Mouse (Mus musculus): ENCODE results near the gene Atxn1.
A peak's percentile ranks its signal among the peaks of the same experiment; 100 is the strongest.

Atxn1 gene

DNA sequence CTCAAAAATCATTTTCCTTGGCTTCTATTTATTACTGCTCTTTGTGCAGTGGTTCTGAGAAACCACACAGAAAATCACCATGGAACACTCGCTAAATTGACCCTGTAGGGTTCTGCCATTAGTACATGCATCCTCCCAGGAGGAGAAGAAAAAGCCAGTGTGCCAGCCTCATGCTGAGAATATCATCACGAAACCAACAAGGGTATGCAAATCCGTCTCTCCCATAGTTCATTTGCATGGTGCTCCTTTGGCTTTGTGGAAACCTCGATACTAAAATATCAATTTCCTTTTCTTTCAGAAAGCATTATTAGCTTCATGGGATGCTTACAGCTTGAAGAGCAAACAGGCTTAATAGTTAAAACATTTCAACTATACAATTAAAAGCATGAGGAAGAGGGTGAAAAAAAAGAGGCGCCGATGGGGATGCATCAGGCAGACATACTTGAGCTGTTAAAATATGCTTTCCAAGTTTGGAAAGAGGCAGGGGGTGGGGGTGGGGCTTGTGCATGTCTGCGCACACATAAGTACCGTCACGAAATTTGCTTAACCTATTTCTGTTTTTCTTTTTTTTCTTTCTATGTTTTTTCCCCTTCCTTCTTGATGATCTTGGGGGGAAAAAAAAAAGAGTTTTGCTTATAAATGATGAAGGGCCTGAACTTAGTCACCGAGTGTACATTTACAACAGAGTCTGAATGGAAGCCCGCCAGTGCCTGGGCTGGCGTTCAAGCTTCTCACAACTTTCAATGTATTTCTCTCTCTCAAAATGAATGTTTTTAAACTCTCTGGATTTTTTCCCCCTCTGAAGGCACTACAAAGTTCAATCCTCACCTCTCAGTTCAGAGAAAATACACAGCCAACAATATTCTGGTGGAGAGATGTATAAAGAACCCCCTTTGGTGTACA, 303.3 kb downstream of the Atxn1 start:
- no peak for DNase-seq

DNA sequence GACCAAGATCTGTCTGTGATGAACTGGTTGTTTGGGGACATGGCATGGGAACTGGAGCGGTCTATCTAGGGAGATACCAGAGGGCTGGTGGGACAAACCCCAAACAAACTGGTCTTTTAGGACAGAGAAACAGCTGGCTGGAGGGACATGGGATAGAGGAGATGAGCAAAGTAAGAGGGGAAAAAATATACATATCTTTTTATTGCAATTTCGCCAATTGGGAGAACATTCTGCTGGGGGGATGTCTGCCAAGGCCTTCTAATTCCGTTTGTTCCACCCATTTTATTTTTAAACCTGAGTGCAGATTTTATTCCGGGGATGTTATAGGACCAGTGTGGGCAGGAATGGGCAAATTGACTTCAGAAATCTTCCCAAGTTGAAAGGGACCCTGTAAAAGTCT, 305.0 kb downstream of the Atxn1 start:
- DNase-seq: no peak

DNA sequence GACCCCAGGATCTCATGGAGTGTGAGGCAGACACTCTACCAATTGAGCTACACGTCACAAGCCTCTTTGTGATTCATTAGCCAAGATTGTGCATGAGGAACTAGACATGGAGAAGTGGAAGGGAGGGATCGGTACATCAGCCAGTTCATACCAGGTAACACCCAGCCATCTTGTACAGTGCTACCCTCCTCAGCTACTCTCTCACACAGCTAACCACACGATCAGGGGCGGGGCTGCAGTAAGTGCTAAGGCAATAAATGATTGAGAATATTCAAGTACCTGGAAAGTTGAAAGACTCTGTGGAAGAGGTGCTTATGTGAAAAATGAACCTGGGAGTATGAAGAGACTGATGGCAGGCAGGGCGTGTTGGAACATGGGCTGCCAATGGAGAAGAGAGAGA, 306.5 kb downstream of the Atxn1 start:
- no peak for DNase-seq

DNA sequence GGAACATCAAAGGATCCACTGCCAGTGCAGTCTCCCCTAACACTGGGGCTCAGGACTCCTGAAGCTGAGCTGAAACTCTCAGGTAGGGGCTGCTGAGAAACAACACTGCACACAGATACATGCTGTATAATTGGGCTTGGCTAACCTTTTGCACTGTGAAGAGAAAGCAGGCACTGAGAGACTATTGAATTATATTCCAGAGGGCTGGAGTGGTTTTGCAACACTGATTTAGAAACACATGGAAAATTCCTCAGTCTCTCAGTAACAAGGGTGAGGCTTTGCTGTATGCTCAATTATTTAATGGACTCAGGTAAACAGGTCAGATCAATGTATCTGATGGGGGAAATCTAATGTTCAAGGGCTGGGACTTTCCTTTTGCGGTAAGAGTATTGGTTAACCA, 307.6 kb downstream of the Atxn1 start:
- DNase-seq: no peak

DNA sequence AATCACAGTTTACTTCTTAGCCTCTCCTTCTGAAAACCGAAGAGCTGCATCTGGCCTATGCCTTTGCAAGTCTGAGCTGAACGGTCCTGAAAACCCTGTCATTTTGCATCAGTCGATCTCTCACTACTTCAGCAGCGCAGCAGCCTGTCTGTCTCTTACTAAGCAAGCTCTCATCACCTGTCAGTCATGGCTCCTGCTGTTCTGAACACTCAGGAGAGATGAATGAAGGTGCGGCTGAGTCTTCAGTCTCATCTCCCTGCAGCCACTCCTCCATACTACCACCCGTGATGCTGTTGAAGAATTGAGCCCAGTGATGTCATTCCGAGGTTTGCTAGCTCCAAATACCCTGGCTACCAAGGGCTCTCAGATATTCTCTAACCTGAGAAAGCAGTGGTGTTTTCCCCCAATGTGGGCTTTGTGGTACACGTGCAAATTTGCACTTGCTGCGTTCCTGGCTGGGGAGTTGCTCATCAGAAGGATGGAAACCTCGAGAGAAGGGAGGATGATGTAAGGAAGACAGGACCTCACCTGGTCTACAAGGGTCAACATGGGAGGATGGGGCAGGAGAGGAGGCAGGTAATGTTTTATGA, 313.1 kb downstream of the Atxn1 start:
- no peak for DNase-seq

DNA sequence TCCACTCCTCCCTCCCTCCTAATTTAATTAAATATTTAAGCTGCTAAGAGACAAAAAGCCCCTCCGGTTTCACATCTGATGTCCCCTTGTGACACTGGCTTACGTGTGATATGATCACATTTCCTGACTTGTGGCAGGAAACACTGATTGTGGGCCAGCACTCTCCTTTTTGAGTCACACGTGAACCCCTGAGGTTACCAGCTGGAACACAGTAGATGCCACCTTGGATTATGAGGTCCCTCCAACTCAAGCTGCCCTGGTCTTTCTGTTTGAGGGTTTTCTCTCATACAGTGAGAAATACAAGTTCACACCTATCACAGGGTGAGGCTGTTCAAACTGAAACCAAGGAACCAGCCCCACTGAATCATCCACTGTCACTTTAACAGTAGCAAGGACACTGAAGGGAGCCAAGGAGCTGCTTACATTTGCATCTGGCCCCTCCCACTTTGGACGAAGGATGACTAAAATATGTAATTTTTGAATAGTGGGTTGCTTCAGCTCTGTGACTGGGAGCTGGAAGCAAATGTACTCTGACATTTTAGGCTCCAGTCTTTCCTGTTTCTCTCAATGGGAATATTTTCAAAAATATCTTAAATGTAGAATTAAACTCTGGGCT, 315.5 kb downstream of the Atxn1 start:
- DNase-seq: no peak

DNA sequence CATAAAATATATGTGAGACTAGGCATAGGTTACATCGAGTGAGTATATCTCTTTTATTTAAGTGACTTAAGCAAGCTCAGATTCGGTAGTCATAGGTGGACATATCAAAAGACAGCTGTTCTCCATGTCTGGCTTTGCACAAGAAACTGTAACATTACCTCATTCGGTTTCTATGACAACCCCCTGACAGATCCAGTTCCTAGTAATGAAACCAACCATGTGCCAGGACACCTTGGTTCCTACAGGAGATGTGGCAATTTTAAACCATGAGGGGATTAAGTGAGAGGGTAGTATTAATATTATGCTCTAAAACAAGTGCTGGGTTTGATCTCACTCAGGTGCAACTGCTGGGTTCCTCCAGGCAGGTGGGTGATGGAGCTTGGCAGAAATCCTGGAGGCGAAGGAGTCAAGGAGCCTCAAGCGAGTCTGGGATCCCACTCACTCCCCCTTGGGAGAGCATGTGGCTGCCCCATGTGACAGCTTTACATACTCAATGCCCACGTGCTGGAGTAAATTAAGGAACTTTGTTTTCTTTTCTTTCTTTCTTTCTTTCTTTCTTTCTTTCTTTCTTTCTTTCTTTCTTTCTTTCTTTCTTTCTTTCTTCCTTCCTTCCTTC, 320.9 kb downstream of the Atxn1 start:
- DNase-seq: no peak

DNA sequence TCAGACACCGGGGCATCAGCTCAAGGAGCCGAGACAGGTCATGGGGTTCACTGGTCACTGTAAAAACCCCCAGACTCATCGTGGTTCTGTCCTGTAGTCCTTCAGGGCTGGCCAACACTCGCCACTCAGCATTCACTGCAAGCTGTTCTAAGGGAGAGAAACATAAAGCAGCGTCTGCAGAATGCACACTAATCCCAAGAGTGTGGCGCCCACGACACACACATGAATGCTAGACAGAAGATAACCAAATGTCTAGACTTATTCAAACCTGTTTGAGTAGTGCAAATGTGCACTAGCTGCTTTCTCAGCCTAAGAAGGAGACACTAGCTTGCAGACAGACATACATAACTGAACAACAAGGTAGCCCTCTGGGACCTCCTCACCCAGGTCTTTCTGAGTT, 321.9 kb downstream of the Atxn1 start:
- DNase-seq: no peak

DNA sequence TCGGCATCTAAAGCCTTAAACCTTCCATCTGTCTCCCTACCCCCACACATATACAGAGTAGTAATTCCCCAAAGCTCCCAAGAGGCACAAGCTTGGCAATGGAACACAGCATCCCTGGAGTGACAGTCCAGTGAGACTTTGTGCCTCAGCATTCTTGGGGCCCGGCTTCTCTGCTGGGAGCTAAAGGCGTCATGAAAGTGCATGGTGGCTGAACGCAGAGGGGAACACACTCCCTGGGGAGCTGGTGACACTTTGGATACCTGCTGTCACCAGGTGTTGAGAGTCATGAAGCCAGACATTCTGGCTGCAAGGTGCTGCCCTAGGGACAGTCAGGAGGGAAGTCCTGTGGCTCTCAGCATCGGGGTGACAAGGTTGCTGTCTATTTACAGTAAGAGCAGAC, 324.4 kb downstream of the Atxn1 start:
- DNase-seq: no peak

DNA sequence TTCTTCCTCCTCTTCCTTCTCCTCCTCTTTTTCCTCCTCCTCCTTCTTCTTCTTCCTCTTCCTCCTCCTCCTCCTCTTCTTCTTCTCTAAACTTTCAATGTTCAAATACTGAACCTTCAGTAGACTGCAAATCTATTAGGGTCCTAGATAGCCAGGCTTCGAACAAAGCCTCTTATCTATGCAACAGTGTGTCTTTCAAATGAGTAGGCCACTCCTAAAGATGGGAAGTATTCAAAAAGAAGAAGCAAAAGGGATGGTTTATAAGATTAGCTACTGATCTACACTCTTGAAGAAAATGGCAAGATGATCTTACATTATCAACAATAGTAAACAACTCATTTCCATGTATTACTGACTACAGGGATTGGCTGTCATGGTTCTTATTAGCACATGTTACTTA, 326.5 kb downstream of the Atxn1 start:
- no peak for DNase-seq

DNA sequence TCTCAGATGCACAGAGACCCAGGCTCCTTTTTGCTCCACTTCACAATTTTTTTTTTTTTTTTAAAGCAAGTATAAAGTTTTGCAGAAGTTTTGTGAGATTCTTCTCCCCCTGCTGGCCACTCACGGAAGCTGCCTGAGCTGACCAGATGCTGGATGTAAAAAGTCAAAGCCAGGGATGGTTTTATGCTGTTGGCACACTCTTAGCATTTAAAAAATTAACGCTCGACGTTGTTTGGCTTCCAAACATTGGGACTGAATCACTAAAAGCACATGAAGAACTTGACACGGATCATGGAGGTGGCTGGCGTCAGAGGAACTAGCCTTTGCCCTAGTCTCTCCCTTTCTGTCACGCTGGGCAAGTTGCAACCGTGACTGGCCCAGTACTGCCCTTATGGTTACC, 327.5 kb downstream of the Atxn1 start:
- peak; percentile 41 to 45 for DNase-seq

DNA sequence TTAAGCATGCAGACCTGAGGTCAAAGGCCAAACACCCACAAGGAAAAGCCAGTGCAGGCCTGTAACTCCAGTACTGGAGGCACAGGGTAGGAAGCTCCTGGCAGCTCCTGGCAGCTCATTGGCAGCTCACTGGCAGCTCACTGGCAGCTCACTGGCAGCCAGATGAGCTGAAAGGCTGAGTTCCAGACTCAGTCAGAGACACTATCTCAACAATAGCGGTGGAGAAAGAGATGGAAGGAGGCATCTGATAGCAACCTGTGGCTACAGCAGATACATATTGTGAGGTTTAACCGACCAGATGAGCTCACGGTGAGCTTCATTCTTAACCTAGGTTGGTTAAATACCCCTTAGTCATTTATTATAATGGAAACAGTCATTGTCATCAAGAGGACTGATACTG, 328.4 kb downstream of the Atxn1 start:
- peak; percentile 36 to 43 for DNase-seq

DNA sequence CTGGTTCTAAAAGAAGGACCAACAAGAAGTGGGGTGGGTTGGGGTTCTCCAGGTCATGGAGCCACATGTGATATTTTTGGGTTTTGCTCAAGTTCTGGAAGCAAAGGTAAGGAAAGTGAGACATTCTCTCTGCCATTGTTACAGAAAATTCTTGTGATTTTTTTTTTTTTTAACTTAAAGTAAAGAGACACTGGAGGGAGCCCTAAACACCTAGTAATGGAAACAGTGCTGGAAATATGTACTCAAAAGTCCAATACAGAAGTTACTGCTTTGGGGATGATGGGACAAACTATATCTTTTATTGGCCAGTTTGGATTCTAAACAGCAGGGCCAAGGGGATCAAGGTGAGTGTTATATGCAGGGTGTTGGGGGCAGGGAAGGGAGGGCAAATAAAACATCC, 330.9 kb downstream of the Atxn1 start:
- no peak for DNase-seq

DNA sequence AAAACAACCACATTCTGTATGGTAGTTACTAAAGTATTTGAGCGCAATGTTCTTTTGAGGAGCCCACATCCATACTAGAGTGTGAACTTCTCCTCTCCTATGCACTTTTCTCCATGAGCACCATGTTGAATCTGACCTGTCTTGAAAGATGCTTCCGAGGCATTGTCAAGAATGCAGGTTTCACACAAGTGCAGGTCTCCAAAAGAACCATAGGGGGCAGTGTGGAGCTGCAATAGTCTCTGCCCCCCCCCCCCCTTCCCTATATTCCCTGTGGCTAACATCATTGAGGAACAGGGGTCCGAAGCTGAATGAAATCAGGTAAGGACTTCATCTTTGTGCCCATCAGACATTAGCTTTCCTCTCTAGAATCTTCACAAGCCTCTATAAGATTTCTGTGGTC, 332.7 kb downstream of the Atxn1 start:
- no peak for DNase-seq

DNA sequence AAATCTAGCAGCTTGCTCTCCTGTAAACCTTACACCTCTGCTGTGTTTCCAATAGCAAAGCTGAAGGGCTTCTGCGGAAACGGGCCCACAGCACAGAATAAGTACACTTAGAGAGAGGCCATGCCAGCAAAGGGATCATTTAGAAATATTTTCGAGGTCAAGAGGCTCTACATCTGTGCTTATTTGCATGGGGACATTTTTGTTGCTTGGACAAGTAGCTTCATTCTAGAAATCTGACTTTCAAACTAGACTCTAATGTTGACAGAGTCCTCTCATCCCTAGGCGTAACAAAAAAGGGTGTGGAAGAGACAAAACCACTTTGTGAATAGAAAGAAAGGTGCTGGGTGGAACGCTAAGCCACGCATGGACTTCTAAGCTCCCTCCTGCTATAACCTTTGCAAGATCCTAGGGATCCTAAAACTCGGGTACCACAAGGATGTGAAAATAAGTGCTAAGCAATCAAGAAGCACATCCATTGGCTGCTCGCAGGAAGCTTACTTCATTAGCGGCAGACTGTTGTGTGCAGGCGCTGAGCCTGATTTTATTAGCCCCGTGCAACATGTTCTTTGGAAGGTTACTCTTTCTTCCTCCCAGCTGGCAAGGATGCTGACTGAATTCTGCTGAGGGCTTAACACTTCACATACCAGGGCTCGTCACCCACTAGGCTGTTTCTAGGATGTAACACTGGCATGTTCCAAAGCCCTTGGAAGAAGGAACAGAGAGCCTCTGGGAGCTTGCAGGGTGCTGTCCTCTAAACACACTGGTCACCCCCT, 334.1 kb downstream of the Atxn1 start:
- DNase-seq: no peak

DNA sequence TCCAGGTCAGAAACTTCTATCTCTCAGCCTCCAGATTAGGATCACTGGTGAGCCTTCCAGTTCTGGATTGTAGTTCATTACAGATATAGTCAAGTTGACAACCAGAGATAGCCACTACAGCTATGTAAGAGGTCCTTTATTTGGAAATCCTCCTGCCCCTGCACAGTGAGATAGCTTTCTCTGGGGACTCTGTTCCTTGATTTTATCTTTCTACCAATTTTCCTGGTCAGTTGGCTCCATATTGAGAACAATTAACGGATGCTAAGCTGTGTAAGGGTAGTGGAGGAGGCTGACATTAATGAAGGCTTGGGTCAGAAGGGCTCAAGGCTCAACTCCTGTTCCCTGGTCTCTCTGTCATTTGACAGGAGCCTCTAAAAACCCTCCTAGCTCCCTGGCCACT, 335.1 kb downstream of the Atxn1 start:
- DNase-seq: no peak

DNA sequence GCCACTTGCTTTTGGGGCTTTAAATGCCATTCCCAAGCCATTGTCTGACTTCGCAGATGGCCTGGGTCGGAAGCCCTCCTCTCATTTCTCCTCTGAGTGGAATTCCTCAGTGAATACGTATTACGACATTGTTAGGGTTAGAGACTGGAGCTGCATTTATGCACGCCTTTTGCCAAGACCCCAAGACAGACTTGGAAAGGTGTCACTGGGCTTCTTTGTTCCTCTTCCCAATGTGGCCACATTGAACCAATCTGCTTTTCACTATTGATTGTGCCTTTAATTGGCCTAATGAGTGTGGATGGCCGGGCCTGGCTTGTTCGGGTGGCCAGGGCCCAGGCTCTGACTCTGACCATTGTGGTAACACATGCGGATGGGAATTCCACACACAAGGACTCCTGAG, 336.5 kb downstream of the Atxn1 start:
- no peak for DNase-seq

DNA sequence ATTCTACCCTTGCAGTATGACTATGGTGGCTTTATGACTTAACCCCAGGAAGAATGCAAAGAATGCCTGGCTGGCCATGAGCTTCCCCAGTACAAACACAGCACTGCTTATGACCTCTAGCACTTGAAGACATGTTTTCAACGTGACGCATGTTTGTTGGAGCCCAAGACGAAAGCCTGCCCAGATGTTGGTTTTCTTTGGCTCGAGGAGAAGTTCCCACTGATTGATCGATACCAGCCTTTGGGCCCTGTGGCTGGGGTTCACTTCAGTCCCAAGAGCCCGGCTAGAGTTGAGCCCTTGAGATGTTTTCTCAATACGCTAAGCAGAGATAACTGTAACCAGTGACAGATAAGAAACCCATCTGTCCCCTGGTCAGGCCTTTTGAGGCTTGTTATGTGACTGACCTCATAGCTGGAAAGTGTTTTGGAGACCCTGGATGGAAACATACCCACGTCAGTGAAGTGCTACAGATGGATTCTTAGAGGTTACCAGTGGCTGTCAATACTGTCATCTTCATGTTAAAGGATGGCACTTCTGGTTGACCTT, 337.5 kb downstream of the Atxn1 start:
- no peak for DNase-seq

DNA sequence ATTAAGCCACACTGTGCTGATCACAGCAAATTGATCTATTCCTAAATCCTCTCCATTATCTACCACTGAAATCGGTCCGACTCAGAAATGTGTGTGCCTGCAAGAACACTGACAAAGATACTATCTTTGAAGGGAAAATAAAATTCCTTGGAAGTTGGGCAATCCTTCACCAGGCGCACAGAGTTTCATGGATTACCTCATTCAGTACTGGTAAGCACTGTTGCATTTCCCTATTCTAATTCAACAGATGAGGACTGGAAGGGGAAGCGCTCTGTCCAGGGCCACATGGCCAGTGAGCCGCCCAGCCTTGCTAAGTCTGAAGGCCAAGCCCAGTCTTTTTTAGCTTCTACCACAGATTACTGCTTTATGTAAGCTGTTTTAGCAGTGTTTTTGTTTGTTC, 339.1 kb downstream of the Atxn1 start:
- no peak for DNase-seq

DNA sequence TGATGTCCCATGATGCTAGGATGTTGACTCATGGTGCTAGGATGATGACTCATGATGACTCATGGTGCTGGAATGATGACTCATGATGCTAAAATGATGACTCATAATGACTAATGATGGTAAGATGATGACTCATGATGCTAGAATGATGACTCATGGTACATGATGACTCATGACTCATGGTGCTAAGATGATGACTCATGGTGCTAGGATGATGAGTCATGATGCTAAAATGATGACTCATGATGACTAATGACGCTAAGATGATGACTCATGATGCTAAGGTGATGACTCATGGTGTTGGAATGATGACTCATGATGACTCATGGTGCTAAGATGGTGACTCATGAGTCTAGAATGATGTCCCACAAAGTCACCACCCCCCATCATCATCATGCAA, 341.0 kb downstream of the Atxn1 start:
- no peak for DNase-seq

DNA sequence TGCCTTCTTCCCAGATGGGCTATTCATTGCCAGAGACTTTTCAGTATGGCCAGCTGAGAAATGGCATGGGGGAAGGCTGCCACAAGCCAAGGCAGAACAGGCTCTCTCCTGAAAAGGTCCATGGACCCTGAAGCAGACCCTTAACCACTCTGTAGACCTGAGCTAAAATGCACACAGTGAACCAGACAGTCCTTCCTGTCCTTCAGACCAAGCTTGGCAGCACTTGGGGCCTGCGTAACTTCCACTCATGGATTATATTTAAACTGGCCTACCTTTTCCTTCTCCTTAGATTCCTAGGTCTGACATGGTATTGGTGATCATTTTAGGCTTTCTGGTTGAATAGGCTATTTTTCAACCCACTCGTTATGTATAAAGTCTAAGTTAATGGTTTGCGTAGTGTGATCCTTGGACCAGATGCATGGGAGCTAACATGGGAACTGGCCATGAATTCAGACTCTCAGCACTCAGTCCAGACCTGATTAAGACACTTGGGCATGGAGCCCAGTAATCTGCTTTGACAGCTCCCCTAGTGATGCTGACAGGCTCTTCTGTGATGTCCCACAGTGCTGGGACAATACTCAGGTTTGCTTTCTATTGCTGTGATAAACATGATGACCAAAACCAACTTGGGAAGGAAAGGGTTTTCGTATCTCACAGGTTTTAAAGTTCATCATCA, 341.8 kb downstream of the Atxn1 start:
- peak; percentile 83 for DNase-seq

DNA sequence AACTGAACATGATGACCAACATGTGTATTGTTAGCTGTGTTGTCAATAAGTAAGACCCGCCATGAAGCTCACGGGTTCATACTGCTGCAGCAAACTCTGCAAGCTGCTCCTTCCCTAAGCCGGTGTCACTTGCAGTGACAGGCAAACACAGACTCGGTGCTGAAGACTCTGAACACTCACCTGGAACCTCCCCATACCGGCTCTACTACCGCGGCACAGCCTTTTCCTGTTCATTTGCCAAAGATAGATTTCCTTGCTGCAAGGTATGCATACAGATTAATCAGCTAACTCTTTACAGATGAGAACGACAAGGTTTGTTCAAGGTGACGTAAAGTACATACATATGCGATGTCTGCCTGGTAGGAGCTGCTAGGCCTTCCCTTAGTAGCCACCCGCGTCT, 344.1 kb downstream of the Atxn1 start:
- DNase-seq: no peak

Measured in cerebellum, postnatal 14 days (tissue).